Mouse (Mus musculus): Measurements from ENCODE around the gene Asic2.

DNA sequence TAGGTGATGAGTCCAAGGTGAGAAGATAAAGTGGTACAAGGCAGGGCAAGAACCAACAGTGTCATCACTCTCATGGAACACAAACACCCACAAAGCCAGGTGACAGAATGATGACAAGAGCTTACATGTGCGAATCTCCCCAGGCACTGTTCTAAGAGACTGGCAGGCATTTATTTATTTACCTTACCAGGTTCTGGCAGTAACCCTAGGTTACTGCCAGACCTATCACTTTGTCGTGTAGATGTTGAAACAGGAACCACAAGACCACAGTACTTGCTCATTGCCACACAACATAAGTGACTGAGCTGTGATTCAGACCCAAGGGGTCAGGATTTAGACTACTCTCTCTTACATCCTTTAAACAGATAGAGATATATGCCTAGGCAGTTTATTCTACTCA, 46.8 kb upstream of the Asic2 start:
- no peak for TF ChIP-seq CTCF (IDR thresholded peaks at IDR 0.05; ENCODE audit: low read depth)
- TF ChIP-seq EP300 (IDR thresholded peaks at IDR 0.05; ENCODE audit: low read depth), result no peak
